In the genomic region with DNA sequence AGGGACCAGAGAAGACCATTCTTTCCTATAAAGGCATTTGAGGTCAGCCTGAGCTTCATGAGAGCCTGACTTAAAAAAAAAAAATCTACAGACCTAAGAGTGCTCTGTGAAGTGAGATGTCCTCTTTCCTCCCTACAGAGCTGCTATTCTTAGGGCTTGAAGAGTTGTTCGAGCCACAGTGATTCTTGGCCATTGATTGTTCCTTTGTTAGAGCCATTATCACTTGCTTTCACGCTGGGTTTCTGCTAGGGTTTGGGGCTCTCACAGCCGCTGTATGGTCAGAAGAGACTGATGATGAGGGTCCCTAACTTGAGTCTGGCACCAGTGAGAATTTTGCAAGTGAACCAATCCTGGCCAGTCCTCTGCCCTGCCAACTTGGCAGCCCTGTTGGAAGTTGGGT, we compare ENCODE assay signal across 18 mouse cellular contexts.
DNase-seq lines count a peak whose midpoint lies in the region; ATAC-seq and TF ChIP-seq lines count a peak whose summit lies in the region.
"Had no signal": no experiment of that assay in that cellular context is flagged by ENCODE, and none has a peak within 500 bp of the region (broad histone marks: within the 10 kb centered on the region; RNA-seq: fewer than 3 reads in every experiment).

No protein-coding gene starts in this region.

- no peaks in the 10 kb centered on the region for H3K27me3 ChIP-seq in kidney, embryonic 15.5 days
- H3K27me3 ChIP-seq: embryonic facial prominence, embryonic 12.5 days; forebrain, embryonic 13.5 days; forebrain, embryonic 15.5 days had no signal

- H3K4me3 ChIP-seq in ES-E14 (ENCODE audit: insufficient read depth in 1 of 2, low read depth in 1 of 2, low read length in 2 of 2, poor library complexity in 1 of 2, severe bottlenecking in 1 of 2): no peak overlapping the region
- H3K4me3 ChIP-seq in kidney, embryonic 15.5 days (replicated peaks): no peak overlapping the region
- H3K4me3 ChIP-seq: embryonic facial prominence, embryonic 10.5 days; embryonic facial prominence, embryonic 12.5 days; forebrain, embryonic 13.5 days; forebrain, embryonic 15.5 days had no signal

- H3K4me2 ChIP-seq in kidney, embryonic 15.5 days: no peak overlapping the region
- H3K4me2 ChIP-seq: embryonic facial prominence, embryonic 12.5 days; forebrain, embryonic 13.5 days; forebrain, embryonic 15.5 days had no signal

- DNase-seq in ES-CJ7 (ENCODE audit: low read depth, low spot score) (peak; percentile 36), ES-E14 (ENCODE audit: low read depth, low spot score) (no peak), ZHBTc4 (ENCODE audit: low read depth, low spot score) (peak; percentile 63)
- DNase-seq: adrenal gland, adult 2 months; adrenal gland, postnatal 10 days; adrenal gland, postnatal 25 days; cerebellum, adult 11-12 months; cerebellum, adult 2 months; cerebellum, adult 9-10 months; cerebellum, postnatal 10 days; cerebellum, postnatal 25 days; forebrain, postnatal 0 days had no signal

- H3K36me3 ChIP-seq in ES-E14 (ENCODE audit: control insufficient read depth, insufficient read depth, low read length, poor library complexity, severe bottlenecking): no peaks in the 10 kb centered on the region
- 0 out of 2 replicates have a peak, but pooled peaks cover 4% of the 10 kb centered on the region for H3K36me3 ChIP-seq in kidney, embryonic 15.5 days
- H3K36me3 ChIP-seq: embryonic facial prominence, embryonic 12.5 days had no signal

- ATAC-seq in kidney, embryonic 15.5 days (replicated peaks; ENCODE audit: low FRiP score): no peak
- ATAC-seq in megakaryocyte-erythroid progenitor cell, adult 5-6 weeks (replicated peaks; ENCODE audit: low FRiP score, low TSS enrichment, poor library complexity, severe bottlenecking): no peak
- ATAC-seq: forebrain, embryonic 13.5 days; forebrain, embryonic 15.5 days; forebrain, postnatal 0 days had no signal

- H3K4me1 ChIP-seq in ES-E14 (ENCODE audit: control insufficient read depth in 2 of 2, insufficient read depth in 2 of 2, low read length in 2 of 2, poor library complexity in 1 of 2): 0 out of 4 replicates have a peak, but pooled peaks cover 0 to 3% of the 10 kb centered on the region in 2 experiments
- H3K4me1 ChIP-seq in kidney, embryonic 15.5 days: peaks cover 26% of the 10 kb centered on the region

- H3K27ac ChIP-seq in ES-E14 (ENCODE audit: insufficient read depth, low read depth, low read length, poor library complexity, severe bottlenecking): no peak overlapping the region
- H3K27ac ChIP-seq in kidney, embryonic 15.5 days: no peak overlapping the region
- H3K27ac ChIP-seq: embryonic facial prominence, embryonic 10.5 days; embryonic facial prominence, embryonic 12.5 days; forebrain, embryonic 13.5 days; forebrain, embryonic 15.5 days had no signal

- no peaks in the 10 kb centered on the region for H3K9me3 ChIP-seq in ES-E14 (ENCODE audit: control insufficient read depth, insufficient read depth, low read depth, low read length)
- H3K9me3 ChIP-seq in kidney, embryonic 15.5 days (replicated peaks): no peaks in the 10 kb centered on the region
- H3K9me3 ChIP-seq: embryonic facial prominence, embryonic 10.5 days; embryonic facial prominence, embryonic 12.5 days; forebrain, embryonic 13.5 days; forebrain, embryonic 15.5 days had no signal

- no peak overlapping the region for H3K9ac ChIP-seq in ES-E14 (ENCODE audit: insufficient read depth, low read depth, low read length, poor library complexity, severe bottlenecking)
- H3K9ac ChIP-seq in kidney, embryonic 15.5 days: no peak overlapping the region
- H3K9ac ChIP-seq: embryonic facial prominence, embryonic 12.5 days; forebrain, embryonic 13.5 days; forebrain, embryonic 15.5 days; forebrain, postnatal 0 days had no signal

- WGBS in kidney, embryonic 15.5 days: 77% methylated on average over 3 of the region's 3 CpGs

- in situ Hi-C loops in ES-E14 (cut with MboI; ENCODE audit: low sequenced_read_pairs in 2 of 2, unreplicated experiment in 2 of 2): no loop called here

TF ChIP-seq in ES-E14, 5 proteins besides CTCF, POLR2A, EP300 and RAD21:
- no peak for TF ChIP-seq CHD2 (IDR thresholded peaks at IDR 0.05; ENCODE audit: low read depth, low read length)
- no peak for TF ChIP-seq ZC3H11A (IDR thresholded peaks at IDR 0.05; ENCODE audit: borderline replicate concordance, low read depth, low read length)
- no peak for TF ChIP-seq MAFK (IDR thresholded peaks at IDR 0.05; ENCODE audit: insufficient read depth, low read depth, low read length)
- TF ChIP-seq HCFC1 (IDR thresholded peaks at IDR 0.05; ENCODE audit: borderline replicate concordance, insufficient read depth, low read length): no peak
- TF ChIP-seq ZNF384 (IDR thresholded peaks at IDR 0.05; ENCODE audit: low read depth, low read length): 0 out of 2 replicates have a peak, but pooled peaks have one; percentile 50
TF ChIP-seq in ES-E14: peak in this region for 1.
